Mouse (Mus musculus): Measurements from ENCODE around the gene Gm42791. TPM values are rescaled to one million over a fixed set of nuclear protein-coding genes. Genes with fewer than 3 reads are reported as not detected.

Gm42791 gene
- polyA plus RNA-seq, 1 experiment = 0.36 TPM

- H3K4me3 ChIP-seq (replicated peaks) = no peak overlapping the region
- H3K27me3 ChIP-seq (ENCODE audit: control insufficient read depth) = 0 out of 2 replicates have a peak, but pooled peaks cover 2% of the 10 kb centered on the region
- H3K4me1 ChIP-seq (ENCODE audit: control insufficient read depth) = peaks cover 8% of the 10 kb centered on the region
- TF ChIP-seq GATA1 (IDR thresholded peaks at IDR 0.05; ENCODE audit: low read length) (no peak), TAL1 (IDR thresholded peaks at IDR 0.05; ENCODE audit: low read length) (no peak)
- H3K36me3 ChIP-seq (ENCODE audit: control insufficient read depth) = no peaks in the 10 kb centered on the region
- peaks cover 7% of the 10 kb centered on the region for H3K9me3 ChIP-seq (ENCODE audit: control insufficient read depth, low read length)
Measured at GRCm38 (mm10) chr5:148854166-148854565, 140.8 kb downstream of the Gm42791 start.

- Histone ChIP-seq H3K9me3 (ENCODE audit: control insufficient read depth, low read length) (peaks cover 20% of the 10 kb centered on the region), H3K36me3 (ENCODE audit: control insufficient read depth) (no peaks in the 10 kb centered on the region), H3K27me3 (ENCODE audit: control insufficient read depth) (no peaks in the 10 kb centered on the region), H3K4me1 (ENCODE audit: control insufficient read depth) (no peaks in the 10 kb centered on the region), H3K4me3 (replicated peaks) (no peak overlapping the region)
- TF ChIP-seq GATA1 (IDR thresholded peaks at IDR 0.05; ENCODE audit: low read length) (no peak), TAL1 (IDR thresholded peaks at IDR 0.05; ENCODE audit: low read length) (no peak)
Measured at GRCm38 (mm10) chr5:148849516-148849915, 145.4 kb downstream of the Gm42791 start.

- no peak for TF ChIP-seq GATA1 (IDR thresholded peaks at IDR 0.05; ENCODE audit: low read length)
- no peak for TF ChIP-seq TAL1 (IDR thresholded peaks at IDR 0.05; ENCODE audit: low read length)
Measured at GRCm38 (mm10) chr5:148847032-148847431, 147.9 kb downstream of the Gm42791 start.

More at GRCm38 (mm10) chr5:148847032-148847431, 147.9 kb downstream of the Gm42791 start:
- H3K9me3 ChIP-seq (ENCODE audit: control insufficient read depth, low read length) = peaks cover 20% of the 10 kb centered on the region
- H3K27me3 ChIP-seq (ENCODE audit: control insufficient read depth) = no peaks in the 10 kb centered on the region
- no peak overlapping the region for H3K4me3 ChIP-seq (replicated peaks)
- no peaks in the 10 kb centered on the region for H3K36me3 ChIP-seq (ENCODE audit: control insufficient read depth)
- H3K4me1 ChIP-seq (ENCODE audit: control insufficient read depth) = no peaks in the 10 kb centered on the region

Other genes starting within 250 kb of the Gm42791 start
- 1.0 and 1.2 TPM in 2 replicates for gene Katnal1, start 65.8 kb downstream of the Gm42791 start, polyA plus RNA-seq (2012)
- 0.09 and 0.18 TPM in 2 replicates for gene Uspl1, start 189.2 kb upstream of the Gm42791 start, polyA plus RNA-seq (2012)
- 65.4 and 99.1 TPM in 2 replicates for gene Hmgb1, start 189.3 kb upstream of the Gm42791 start, polyA plus RNA-seq (2012)

All from erythroblast, embryonic 14.5 days (primary cell).